Mouse (Mus musculus): Measurements from ENCODE around the gene Rpl11. TPM values are rescaled to one million over a fixed set of nuclear protein-coding genes. Genes with fewer than 3 reads are reported as not detected.
"Not testable (repeated sequence)": the region's sequence is repeated elsewhere in the genome, so short reads cannot be mapped to it uniquely, and the experiment has no call there.

Rpl11 gene
- 483 and 529 TPM in 2 replicates for polyA plus RNA-seq (2015; fragmentation: Nextera tagmentation; extraction: Ambion mirVana)

- ATAC-seq (replicated peaks; ENCODE audit: low FRiP score), result peak; percentile 97
- Histone ChIP-seq H3K36me3 (peaks cover 41% of the 10 kb centered on the region), H3K27ac (peak within 1 kb of the TSS; percentile 87), H3K9me3 (replicated peaks) (no peaks in the 10 kb centered on the region), H3K27me3 (no peaks in the 10 kb centered on the region), H3K9ac (peak within 1 kb of the TSS; percentile 99), H3K4me1 (peaks cover 30% of the 10 kb centered on the region), H3K4me2 (peak within 1 kb of the TSS; percentile 80), H3K4me3 (replicated peaks) (peak within 1 kb of the TSS; percentile 98)
- WGBS, result under 1% methylated on average over 21 of the region's 21 CpGs
Measured at GRCm38 (mm10) chr4:136053247-136053596, at the start of gene Rpl11. TSS of gene Rpl11 (minus strand) at chr4:136053428.

- not testable (repeated sequence) for H3K4me2 ChIP-seq; H3K4me3 ChIP-seq (replicated peaks); H3K36me3 ChIP-seq; H3K9me3 ChIP-seq (replicated peaks); ATAC-seq (replicated peaks; ENCODE audit: low FRiP score); H3K27ac ChIP-seq; H3K9ac ChIP-seq; H3K27me3 ChIP-seq
- 85% methylated on average over 4 of the region's 4 CpGs for WGBS
- peaks cover 27% of the 10 kb centered on the region for H3K4me1 ChIP-seq
Measured at GRCm38 (mm10) chr4:136101753-136102152, 48.5 kb upstream of the Rpl11 start.

- Histone ChIP-seq H3K27ac (no peak overlapping the region), H3K4me3 (replicated peaks) (no peak overlapping the region), H3K9me3 (replicated peaks) (no peaks in the 10 kb centered on the region), H3K4me1 (peaks cover 18% of the 10 kb centered on the region), H3K4me2 (no peak overlapping the region), H3K27me3 (no peaks in the 10 kb centered on the region), H3K9ac (no peak overlapping the region), H3K36me3 (no peaks in the 10 kb centered on the region)
- ATAC-seq (replicated peaks; ENCODE audit: low FRiP score), result no peak
- WGBS, result 74% methylated on average over 12 of the region's 12 CpGs
Measured at GRCm38 (mm10) chr4:136100396-136101070, 47.3 kb upstream of the Rpl11 start.

- Histone ChIP-seq H3K4me1 (peaks cover 7% of the 10 kb centered on the region; the same call in 1 of the 2 replicates), H3K4me2 (no peak overlapping the region), H3K27ac (no peak overlapping the region), H3K36me3 (no peaks in the 10 kb centered on the region), H3K9me3 (replicated peaks) (no peaks in the 10 kb centered on the region), H3K9ac (no peak overlapping the region), H3K4me3 (replicated peaks) (no peak overlapping the region), H3K27me3 (no peaks in the 10 kb centered on the region)
- WGBS, result 98% methylated on average over 3 of the region's 3 CpGs
- ATAC-seq (replicated peaks; ENCODE audit: low FRiP score), result no peak
Measured at GRCm38 (mm10) chr4:136098446-136098845, 45.2 kb upstream of the Rpl11 start.

GRCm38 (mm10) chr4:136096446-136097113 is 43.4 kb upstream of the Rpl11 start:
- peaks cover 2% of the 10 kb centered on the region; the same call in 1 of the 2 replicates for H3K9me3 ChIP-seq (replicated peaks)
- H3K4me1 ChIP-seq, result peaks cover 7% of the 10 kb centered on the region; the same call in 1 of the 2 replicates
- no peak for ATAC-seq (replicated peaks; ENCODE audit: low FRiP score)
- 75% methylated on average over 11 of the region's 11 CpGs for WGBS
- H3K4me2 ChIP-seq, result no peak overlapping the region
- H3K27me3 ChIP-seq, result no peaks in the 10 kb centered on the region
- H3K36me3 ChIP-seq, result no peaks in the 10 kb centered on the region
- H3K4me3 ChIP-seq (replicated peaks), result no peak overlapping the region
- no peak overlapping the region for H3K27ac ChIP-seq
- H3K9ac ChIP-seq, result no peak overlapping the region

- H3K4me1 ChIP-seq, result peaks cover 8% of the 10 kb centered on the region
- H3K27ac ChIP-seq, result no peak overlapping the region
- H3K27me3 ChIP-seq, result no peaks in the 10 kb centered on the region
- no peak for ATAC-seq (replicated peaks; ENCODE audit: low FRiP score)
- no peak overlapping the region for H3K4me3 ChIP-seq (replicated peaks)
- H3K36me3 ChIP-seq, result no peaks in the 10 kb centered on the region
- WGBS, result 76% methylated on average over 9 of the region's 9 CpGs
- no peak overlapping the region for H3K9ac ChIP-seq
- H3K4me2 ChIP-seq, result no peak overlapping the region
- peaks cover 2% of the 10 kb centered on the region; the same call in 1 of the 2 replicates for H3K9me3 ChIP-seq (replicated peaks)
Measured at GRCm38 (mm10) chr4:136095490-136096105, 42.4 kb upstream of the Rpl11 start.

- H3K4me3 ChIP-seq (replicated peaks), result no peak overlapping the region
- no peak overlapping the region for H3K4me2 ChIP-seq
- ATAC-seq (replicated peaks; ENCODE audit: low FRiP score), result no peak
- H3K27ac ChIP-seq, result no peak overlapping the region
- H3K9ac ChIP-seq, result no peak overlapping the region
- peaks cover 17% of the 10 kb centered on the region for H3K4me1 ChIP-seq
- no peaks in the 10 kb centered on the region for H3K27me3 ChIP-seq
- peaks cover 2% of the 10 kb centered on the region; the same call in 1 of the 2 replicates for H3K9me3 ChIP-seq (replicated peaks)
- WGBS, result 78% methylated on average over 18 of the region's 18 CpGs
- H3K36me3 ChIP-seq, result no peaks in the 10 kb centered on the region
Measured at GRCm38 (mm10) chr4:136094519-136095219, 41.4 kb upstream of the Rpl11 start.

- no peaks in the 10 kb centered on the region for H3K36me3 ChIP-seq
- no peak overlapping the region for H3K9ac ChIP-seq
- H3K27me3 ChIP-seq, result no peaks in the 10 kb centered on the region
- H3K4me1 ChIP-seq, result peaks cover 28% of the 10 kb centered on the region
- ATAC-seq (replicated peaks; ENCODE audit: low FRiP score), result no peak
- H3K4me2 ChIP-seq, result no peak overlapping the region
- 92% methylated on average over 7 of the region's 7 CpGs for WGBS
- no peak overlapping the region for H3K4me3 ChIP-seq (replicated peaks)
- no peak overlapping the region for H3K27ac ChIP-seq
- peaks cover 2% of the 10 kb centered on the region; the same call in 1 of the 2 replicates for H3K9me3 ChIP-seq (replicated peaks)
Measured at GRCm38 (mm10) chr4:136092498-136092897, 39.3 kb upstream of the Rpl11 start.

GRCm38 (mm10) chr4:136091346-136091745 is 38.1 kb upstream of the Rpl11 start:
- no peak overlapping the region for H3K4me3 ChIP-seq (replicated peaks)
- H3K4me2 ChIP-seq, result no peak overlapping the region
- 96% methylated on average over 4 of the region's 4 CpGs for WGBS
- no peak overlapping the region for H3K27ac ChIP-seq
- ATAC-seq (replicated peaks; ENCODE audit: low FRiP score), result no peak
- no peaks in the 10 kb centered on the region for H3K27me3 ChIP-seq
- peaks cover 2% of the 10 kb centered on the region; the same call in 1 of the 2 replicates for H3K9me3 ChIP-seq (replicated peaks)
- H3K4me1 ChIP-seq, result peaks cover 28% of the 10 kb centered on the region
- H3K36me3 ChIP-seq, result no peaks in the 10 kb centered on the region
- H3K9ac ChIP-seq, result no peak overlapping the region

GRCm38 (mm10) chr4:136089748-136090583 is 36.7 kb upstream of the Rpl11 start:
- 52% methylated on average over 11 of the region's 11 CpGs for WGBS
- ATAC-seq (replicated peaks; ENCODE audit: low FRiP score), result peak; percentile 69; the same call in 1 of the 2 replicates
- no peaks in the 10 kb centered on the region for H3K27me3 ChIP-seq
- no peak overlapping the region for H3K4me3 ChIP-seq (replicated peaks)
- H3K36me3 ChIP-seq, result no peaks in the 10 kb centered on the region
- H3K4me1 ChIP-seq, result peaks cover 22% of the 10 kb centered on the region
- H3K27ac ChIP-seq, result peak overlapping the region; percentile 73
- H3K9ac ChIP-seq, result no peak overlapping the region
- no peak overlapping the region for H3K4me2 ChIP-seq
- H3K9me3 ChIP-seq (replicated peaks), result peaks cover 2% of the 10 kb centered on the region; the same call in 1 of the 2 replicates
